Mouse (Mus musculus): Measurements from ENCODE around the gene N4bp2l1. TPM values are rescaled to one million over a fixed set of nuclear protein-coding genes. Genes with fewer than 3 reads are reported as not detected.

The N4bp2l1 gene
- polyA plus RNA-seq, 1 experiment from 2014 or later = 4.6 TPM

DNA sequence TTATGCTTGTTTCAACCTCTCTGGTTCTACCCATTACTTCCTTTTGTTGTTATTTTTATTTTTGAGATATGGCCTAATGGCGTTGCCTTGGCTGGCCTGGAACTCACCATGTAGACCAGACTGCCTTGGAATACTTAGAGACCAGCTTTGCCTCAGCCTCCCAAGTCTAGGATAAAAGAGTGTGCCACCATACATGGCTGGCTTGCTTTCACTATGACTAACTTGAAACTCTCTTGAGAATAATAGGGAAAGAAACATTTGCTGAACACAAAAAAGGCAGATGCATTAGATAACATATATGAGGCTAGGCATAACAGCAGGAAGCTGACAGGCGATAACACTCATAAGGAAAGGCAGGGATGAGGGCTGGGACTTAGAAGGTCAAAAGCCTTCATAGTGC is 17.1 kb upstream of the N4bp2l1 start:
- Histone ChIP-seq H3K27ac (no peak overlapping the region), H3K4me2 (replicated peaks) (no peak overlapping the region), H3K27me3 (replicated peaks) (no peaks in the 10 kb centered on the region), H3K4me1 (no peaks in the 10 kb centered on the region), H3K9me3 (no peaks in the 10 kb centered on the region), H3K9ac (no peak overlapping the region), H3K4me3 (no peak overlapping the region), H3K36me3 (no peaks in the 10 kb centered on the region)
- ATAC-seq (ENCODE audit: low FRiP score, low read depth) = no peak
- WGBS = 96% methylated on average over 2 of the region's 2 CpGs

DNA sequence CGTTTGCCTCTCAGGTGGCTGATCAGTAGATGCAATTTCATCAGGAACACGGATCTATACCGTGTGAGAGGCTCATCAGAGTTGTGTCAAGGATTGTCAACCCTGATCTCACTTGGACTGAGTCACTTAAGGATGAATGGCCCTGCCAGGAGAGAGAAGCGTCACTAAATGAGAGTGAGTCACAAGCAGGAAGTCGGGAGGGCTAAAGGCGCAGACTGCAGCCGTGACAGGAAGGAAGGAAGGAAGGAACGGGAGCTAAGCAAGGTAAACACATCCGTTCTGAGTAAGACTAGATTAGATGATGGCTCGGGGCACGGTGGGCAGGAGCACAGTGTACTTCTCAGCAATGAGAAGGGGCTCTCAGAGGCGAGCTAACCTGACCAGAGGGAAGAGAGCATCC is 14.7 kb upstream of the N4bp2l1 start:
- no peak overlapping the region for H3K27ac ChIP-seq
- no peaks in the 10 kb centered on the region for H3K9me3 ChIP-seq
- no peaks in the 10 kb centered on the region for H3K4me1 ChIP-seq
- H3K27me3 ChIP-seq (replicated peaks) = no peaks in the 10 kb centered on the region
- H3K4me2 ChIP-seq (replicated peaks) = no peak overlapping the region
- 83% methylated on average over 12 of the region's 12 CpGs for WGBS
- H3K9ac ChIP-seq = no peak overlapping the region
- ATAC-seq (ENCODE audit: low FRiP score, low read depth) = no peak
- H3K4me3 ChIP-seq = no peak overlapping the region
- H3K36me3 ChIP-seq = peaks cover 10% of the 10 kb centered on the region

GRCm38 (mm10) chr5:150611136-150611535 is 14.1 kb upstream of the N4bp2l1 start:
- no peaks in the 10 kb centered on the region for H3K4me1 ChIP-seq
- H3K36me3 ChIP-seq = peaks cover 15% of the 10 kb centered on the region
- ATAC-seq (ENCODE audit: low FRiP score, low read depth) = no peak
- no peak overlapping the region for H3K27ac ChIP-seq
- WGBS = 67% methylated on average over 1 of the region's 1 CpGs
- H3K9me3 ChIP-seq = no peaks in the 10 kb centered on the region
- H3K9ac ChIP-seq = no peak overlapping the region
- H3K27me3 ChIP-seq (replicated peaks) = no peaks in the 10 kb centered on the region
- no peak overlapping the region for H3K4me3 ChIP-seq
- no peak overlapping the region for H3K4me2 ChIP-seq (replicated peaks)

DNA sequence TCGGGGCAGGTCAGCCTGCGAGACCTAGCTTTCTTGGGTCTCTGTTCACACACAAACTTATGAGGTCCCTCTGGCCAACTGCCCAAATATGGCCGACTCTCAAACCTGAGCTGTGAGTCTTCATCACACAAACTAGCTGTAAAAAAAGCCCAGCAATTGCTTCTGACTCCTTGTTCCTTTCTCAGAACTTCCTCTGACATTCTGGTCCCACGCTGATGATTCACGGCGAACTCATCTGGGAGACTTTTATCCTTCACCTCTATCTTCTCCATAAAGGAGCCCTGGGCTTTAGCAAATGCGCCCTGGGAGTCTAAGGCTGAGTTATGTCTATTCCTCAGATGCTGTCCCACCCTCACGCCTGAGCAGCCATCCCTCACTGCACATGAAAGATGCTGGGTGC is 10.6 kb upstream of the N4bp2l1 start:
- no peak for ATAC-seq (ENCODE audit: low FRiP score, low read depth)
- no peaks in the 10 kb centered on the region for H3K4me1 ChIP-seq
- H3K9ac ChIP-seq = no peak overlapping the region
- H3K4me3 ChIP-seq = no peak overlapping the region
- 94% methylated on average over 8 of the region's 8 CpGs for WGBS
- no peaks in the 10 kb centered on the region for H3K27me3 ChIP-seq (replicated peaks)
- H3K36me3 ChIP-seq = peaks cover 16% of the 10 kb centered on the region
- no peak overlapping the region for H3K4me2 ChIP-seq (replicated peaks)
- no peak overlapping the region for H3K27ac ChIP-seq
- no peaks in the 10 kb centered on the region for H3K9me3 ChIP-seq

DNA sequence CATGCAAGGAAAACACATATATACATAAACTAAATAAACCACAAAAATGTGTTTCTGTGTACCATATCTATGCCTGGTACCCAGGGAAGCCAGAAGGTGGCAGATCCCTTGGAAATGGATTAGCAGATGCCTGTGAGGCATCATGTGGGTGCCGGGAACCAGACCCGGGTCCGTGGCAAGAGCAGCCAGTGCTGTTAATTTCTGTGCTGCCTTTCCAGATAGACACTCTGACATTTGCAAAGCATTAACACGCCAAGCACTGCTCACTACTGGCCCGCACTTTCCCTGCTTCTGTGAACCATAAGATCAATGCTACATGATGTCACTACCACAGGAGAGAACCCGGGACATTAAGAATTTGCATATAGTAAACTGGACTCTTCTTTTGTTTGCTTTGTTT is 9.1 kb upstream of the N4bp2l1 start:
- H3K27me3 ChIP-seq (replicated peaks) = no peaks in the 10 kb centered on the region
- no peak overlapping the region for H3K27ac ChIP-seq
- no peak overlapping the region for H3K4me3 ChIP-seq
- H3K9me3 ChIP-seq = no peaks in the 10 kb centered on the region
- H3K4me2 ChIP-seq (replicated peaks) = no peak overlapping the region
- 99% methylated on average over 6 of the region's 6 CpGs for WGBS
- H3K36me3 ChIP-seq = peaks cover 16% of the 10 kb centered on the region
- ATAC-seq (ENCODE audit: low FRiP score, low read depth) = no peak
- H3K9ac ChIP-seq = no peak overlapping the region
- H3K4me1 ChIP-seq = peaks cover 6% of the 10 kb centered on the region; the same call in 1 of the 2 replicates

- H3K4me3 ChIP-seq = no peak overlapping the region
- no peak overlapping the region for H3K9ac ChIP-seq
- H3K27ac ChIP-seq = no peak overlapping the region
- peak; percentile 90 for ATAC-seq (ENCODE audit: low FRiP score, low read depth)
- H3K36me3 ChIP-seq = peaks cover 5% of the 10 kb centered on the region; the same call in 1 of the 2 replicates
- H3K4me1 ChIP-seq = peaks cover 21% of the 10 kb centered on the region; the same call in 1 of the 2 replicates
- no peak overlapping the region for H3K4me2 ChIP-seq (replicated peaks)
- H3K9me3 ChIP-seq = no peaks in the 10 kb centered on the region
- 52% methylated on average over 14 of the region's 14 CpGs for WGBS
- H3K27me3 ChIP-seq (replicated peaks) = peaks cover under 1% of the 10 kb centered on the region; the same call in 1 of the 2 replicates
These were observed 4.6 kb upstream of the N4bp2l1 start for GRCm38 (mm10) chr5:150601441-150602230.

DNA sequence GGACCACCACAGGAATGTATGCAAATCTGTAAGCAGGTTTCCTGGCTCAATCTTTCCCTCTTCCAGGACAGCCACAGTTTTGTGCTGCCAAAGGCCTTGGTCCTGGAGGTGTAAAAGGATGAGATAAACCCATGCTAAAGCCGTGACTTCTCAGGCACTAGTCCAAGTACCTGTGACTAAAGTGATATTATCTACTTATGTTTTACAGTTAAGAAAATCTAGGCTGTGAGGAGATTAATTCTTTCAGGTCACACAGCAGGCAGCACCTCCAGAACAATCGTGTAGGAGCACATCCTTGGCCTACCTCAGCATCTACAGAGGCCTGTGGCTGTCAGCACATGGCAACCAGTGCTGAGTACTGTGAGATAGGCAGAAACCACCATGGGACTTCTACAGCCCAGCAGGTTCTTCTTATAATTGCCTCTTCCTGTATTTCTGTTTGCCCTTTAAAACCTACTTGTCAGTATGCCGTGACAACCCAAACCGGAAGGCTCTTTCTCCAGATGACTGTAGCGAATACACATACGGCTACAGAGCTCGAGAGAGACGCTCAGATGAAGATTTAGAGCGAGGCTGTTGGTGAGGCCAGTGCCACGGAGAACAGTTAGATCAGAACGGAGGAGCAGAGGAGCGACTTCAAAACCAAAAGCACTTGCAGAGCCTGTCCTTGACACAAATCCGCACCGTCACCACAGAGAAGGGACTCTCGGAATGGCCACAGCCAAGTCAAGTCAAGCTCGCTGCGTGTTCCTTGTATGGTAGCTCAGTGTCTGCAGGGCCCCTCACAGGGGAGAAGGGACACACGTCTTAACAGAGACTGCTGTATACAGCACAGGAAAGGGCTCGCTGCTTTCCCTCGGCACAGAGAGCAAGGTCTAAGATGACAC is 3.8 kb upstream of the N4bp2l1 start:
- peaks cover 21% of the 10 kb centered on the region; the same call in 1 of the 2 replicates for H3K4me1 ChIP-seq
- no peak overlapping the region for H3K9ac ChIP-seq
- no peak overlapping the region for H3K4me3 ChIP-seq
- 71% methylated on average over 20 of the region's 20 CpGs for WGBS
- no peaks in the 10 kb centered on the region for H3K36me3 ChIP-seq
- H3K9me3 ChIP-seq = no peaks in the 10 kb centered on the region
- no peak overlapping the region for H3K4me2 ChIP-seq (replicated peaks)
- no peak overlapping the region for H3K27ac ChIP-seq
- ATAC-seq (ENCODE audit: low FRiP score, low read depth) = peak; percentile 48; the same call in 1 of the 2 replicates
- peaks cover 7% of the 10 kb centered on the region for H3K27me3 ChIP-seq (replicated peaks)

GRCm38 (mm10) chr5:150599301-150600294 is 2.6 kb upstream of the N4bp2l1 start:
- H3K36me3 ChIP-seq = no peaks in the 10 kb centered on the region
- no peak for ATAC-seq (ENCODE audit: low FRiP score, low read depth)
- no peaks in the 10 kb centered on the region for H3K9me3 ChIP-seq
- 55% methylated on average over 13 of the region's 13 CpGs for WGBS
- H3K27ac ChIP-seq = no peak overlapping the region
- H3K4me3 ChIP-seq = no peak overlapping the region
- H3K27me3 ChIP-seq (replicated peaks) = peaks cover 16% of the 10 kb centered on the region
- H3K9ac ChIP-seq = no peak overlapping the region
- H3K4me1 ChIP-seq = peaks cover 25% of the 10 kb centered on the region
- H3K4me2 ChIP-seq (replicated peaks) = no peak overlapping the region

- H3K27ac ChIP-seq = no peak overlapping the region
- H3K36me3 ChIP-seq = no peaks in the 10 kb centered on the region
- no peak overlapping the region for H3K4me3 ChIP-seq
- no peak for ATAC-seq (ENCODE audit: low FRiP score, low read depth)
- WGBS = 71% methylated on average over 21 of the region's 21 CpGs
- H3K27me3 ChIP-seq (replicated peaks) = peaks cover 28% of the 10 kb centered on the region
- peaks cover 34% of the 10 kb centered on the region for H3K4me1 ChIP-seq
- H3K9me3 ChIP-seq = no peaks in the 10 kb centered on the region
- H3K9ac ChIP-seq = no peak overlapping the region
- no peak overlapping the region for H3K4me2 ChIP-seq (replicated peaks)
These were observed 1.5 kb upstream of the N4bp2l1 start for GRCm38 (mm10) chr5:150598202-150599119.

- peaks cover 43% of the 10 kb centered on the region for H3K27me3 ChIP-seq (replicated peaks)
- H3K9me3 ChIP-seq = no peaks in the 10 kb centered on the region
- no peak overlapping the region for H3K27ac ChIP-seq
- H3K9ac ChIP-seq = no peak overlapping the region
- H3K4me1 ChIP-seq = peaks cover 29% of the 10 kb centered on the region
- no peaks in the 10 kb centered on the region for H3K36me3 ChIP-seq
- no peak overlapping the region for H3K4me3 ChIP-seq
- H3K4me2 ChIP-seq (replicated peaks) = no peak overlapping the region
- 53% methylated on average over 11 of the region's 11 CpGs for WGBS
- ATAC-seq (ENCODE audit: low FRiP score, low read depth) = no peak
These were observed 1.5 kb downstream of the N4bp2l1 start for GRCm38 (mm10) chr5:150595366-150596016.

Measured in neural tube, embryonic 12.5 days (tissue).